Mouse (Mus musculus): ENCODE results near the gene Gja4.

GRCm38 (mm10) chr4:127334870-127335504 lies 21.1 kb upstream of the Gja4 start:
- TF ChIP-seq CTCF (IDR thresholded peaks at IDR 0.05; ENCODE audit: extremely low read depth, insufficient read length, insufficient replicate concordance, low read depth, low read length), result no peak
- TF ChIP-seq POLR2A (IDR thresholded peaks at IDR 0.05; ENCODE audit: low read depth, low read length), result no peak
